Mouse (Mus musculus) CH12.LX (cell line): ENCODE data around the gene Rhbdf2.
A peak's percentile ranks its signal among the peaks of the same experiment; 100 is the strongest.

ENCODE experiments used
- BHLHE40 ChIP-seq: IDR thresholded peaks from 2 replicates; pipeline ENCODE4 v1.6.1; 2011; ENCODE audit warnings: mild to moderate bottlenecking, low read depth, low read length, improper control_type of control experiment
- CHD1 ChIP-seq: IDR thresholded peaks from 2 replicates; pipeline ENCODE4 v1.6.1; 2012; ENCODE audit warnings: low read depth, low read length, improper control_type of control experiment, inconsistent platforms
- CTCF ChIP-seq, 2 experiments: IDR thresholded peaks in 1 of 2; conservative IDR thresholded peaks in 1 of 2; 2 replicates each; pipeline ENCODE4 v1.5.1; 2011 to 2012; ENCODE audit warnings: low read depth in 2 of 2, low read length in 2 of 2, improper control_type of control experiment in 1 of 2, inconsistent platforms in 1 of 2, mild to moderate bottlenecking in 1 of 2, moderate library complexity in 1 of 2
- ETS1 ChIP-seq: conservative IDR thresholded peaks from 2 replicates; pipeline ENCODE4 v1.6.1; 2012; ENCODE audit warnings: low read depth, mild to moderate bottlenecking, inconsistent platforms, low read length, improper control_type of control experiment, moderate library complexity
- MAZ ChIP-seq: IDR thresholded peaks from 2 replicates; pipeline ENCODE4 v1.6.1; 2012; ENCODE audit warnings: low read depth, mild to moderate bottlenecking, inconsistent platforms, low read length, improper control_type of control experiment, moderate library complexity
- POLR2A ChIP-seq: IDR thresholded peaks from 2 replicates; pipeline ENCODE4 v1.6.1; 2011; ENCODE audit warnings: low read depth, mild to moderate bottlenecking, improper control_type of control experiment, low read length
- RAD21 ChIP-seq: IDR thresholded peaks from 2 replicates; pipeline ENCODE4 v1.6.1; 2011; ENCODE audit warnings: low read depth, mild to moderate bottlenecking, low read length, improper control_type of control experiment, moderate library complexity
- SMC3 ChIP-seq: IDR thresholded peaks from 2 replicates; pipeline ENCODE4 v1.6.1; 2011; ENCODE audit warnings: low read depth, low read length, improper control_type of control experiment
- UBTF ChIP-seq: IDR thresholded peaks from 2 replicates; pipeline ENCODE4 v1.6.1; 2012; ENCODE audit warnings: low read depth, mild to moderate bottlenecking, inconsistent platforms, low read length, improper control_type of control experiment, moderate library complexity
- USF2 ChIP-seq: conservative IDR thresholded peaks from 2 replicates; pipeline ENCODE4 v1.6.1; 2011; ENCODE audit warnings: low read depth, low read length, improper control_type of control experiment
- ZNF384 ChIP-seq: IDR thresholded peaks from 2 replicates; pipeline ENCODE4 v1.6.1; 2012; ENCODE audit warnings: low read depth, low read length, improper control_type of control experiment, inconsistent platforms

DNA sequence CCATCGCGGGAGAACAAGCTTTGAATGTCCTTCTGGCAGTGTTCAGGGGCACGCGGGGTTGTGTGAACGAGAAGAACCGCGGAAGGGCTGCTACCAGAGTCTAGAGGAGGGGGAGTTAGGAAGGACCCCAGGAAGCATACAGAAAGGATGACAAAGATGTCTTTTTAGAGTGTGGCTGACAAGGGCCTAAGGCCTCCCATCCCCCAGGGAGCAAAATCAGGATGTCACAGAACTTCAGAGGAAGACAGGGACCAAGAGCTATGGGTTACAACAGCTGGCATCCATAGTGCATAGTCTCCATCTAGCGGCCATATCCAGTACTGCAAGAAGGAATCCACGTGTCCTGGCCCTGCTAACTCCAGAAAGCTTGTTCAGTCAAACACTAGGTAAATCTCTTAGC, 1.9 kb upstream of the Rhbdf2 start:
- TF ChIP-seq BHLHE40, result no peak; the same call in 1 of the 2 replicates
- peak; percentile 99 to 100 for TF ChIP-seq CTCF (conservative IDR thresholded peaks at IDR 0.05 in 1 of 2, IDR thresholded peaks at IDR 0.05 in 1 of 2; ENCODE audit: low read depth in 2 of 2, low read length in 2 of 2)
- no peak for TF ChIP-seq POLR2A
- no peak for TF ChIP-seq CHD1
- peak; percentile 70; the same call in 1 of the 2 replicates for TF ChIP-seq MAZ
- no peak for TF ChIP-seq UBTF
- TF ChIP-seq SMC3, result peak; percentile 96
- no peak for TF ChIP-seq USF2
- TF ChIP-seq RAD21, result no peak; the same call in none of the 2 replicates
- TF ChIP-seq ZNF384, result no peak
- 0 out of 2 replicates have a peak, but pooled peaks have one; percentile 44 for TF ChIP-seq ETS1
